Mouse (Mus musculus): ENCODE data around the gene Rin2. TPM values are rescaled to one million over a fixed set of nuclear protein-coding genes. Genes with fewer than 3 reads are reported as not detected.

Gene Rin2
- total RNA-seq, 2 experiments from 2014 or later, result 4.3 to 16.3 TPM

DNA sequence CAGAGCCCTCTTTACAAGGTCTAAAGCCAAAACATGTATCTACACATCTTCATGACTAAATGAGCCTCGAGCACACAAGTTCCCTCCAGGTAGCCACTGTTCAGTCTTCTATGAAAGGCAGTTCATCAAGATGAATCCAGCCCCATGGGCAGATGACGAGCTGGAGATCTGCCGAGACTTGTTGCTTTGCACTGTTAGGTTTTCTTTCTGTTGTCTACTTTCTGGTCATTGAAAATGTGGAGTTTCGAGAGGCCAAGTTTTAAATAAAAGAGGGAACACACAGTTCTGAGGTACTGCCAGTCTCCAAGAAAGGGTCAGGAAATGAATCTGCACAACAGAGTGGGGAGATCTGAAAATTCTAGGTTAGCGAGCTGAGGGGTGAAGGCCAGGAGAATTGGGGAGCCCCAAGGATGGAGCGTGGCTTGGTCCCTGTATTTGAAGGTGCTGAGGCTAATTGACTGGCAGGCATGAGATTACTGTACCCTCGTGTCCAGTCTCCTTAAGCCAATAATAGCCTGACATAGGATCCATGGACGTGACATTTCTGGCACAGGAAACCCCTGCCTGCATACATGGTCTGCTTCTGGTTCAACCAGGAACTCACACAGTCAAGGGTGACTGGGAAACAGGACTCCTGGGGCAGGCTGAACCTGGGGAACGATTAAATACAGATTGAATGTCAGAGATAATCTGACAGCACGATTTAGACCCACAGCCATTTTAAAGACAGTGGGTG, 174.3 kb downstream of the Rin2 start:
- ATAC-seq (replicated peaks; ENCODE audit: low FRiP score, poor library complexity, severe bottlenecking), result no peak

DNA sequence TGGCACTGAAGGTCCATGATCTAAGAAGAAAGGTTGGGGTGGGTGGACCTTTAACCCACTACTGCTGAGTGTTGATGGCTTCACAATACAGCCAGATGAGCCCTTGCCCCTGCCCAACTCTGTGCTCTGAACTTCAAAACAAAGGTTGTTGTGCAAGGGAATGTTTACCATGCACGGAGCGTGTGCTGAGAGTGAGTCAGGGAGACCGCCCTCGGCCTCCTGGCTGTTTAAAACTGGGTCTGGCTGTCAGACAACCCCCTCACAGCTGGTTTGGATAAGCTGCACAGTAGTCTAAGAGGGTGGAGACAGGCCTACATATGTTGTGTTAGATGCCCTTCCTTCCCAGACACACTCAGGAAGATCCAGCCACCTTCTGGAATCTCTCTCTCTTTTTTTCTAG, 175.8 kb downstream of the Rin2 start:
- no peak for ATAC-seq (replicated peaks; ENCODE audit: low FRiP score, poor library complexity, severe bottlenecking)

DNA sequence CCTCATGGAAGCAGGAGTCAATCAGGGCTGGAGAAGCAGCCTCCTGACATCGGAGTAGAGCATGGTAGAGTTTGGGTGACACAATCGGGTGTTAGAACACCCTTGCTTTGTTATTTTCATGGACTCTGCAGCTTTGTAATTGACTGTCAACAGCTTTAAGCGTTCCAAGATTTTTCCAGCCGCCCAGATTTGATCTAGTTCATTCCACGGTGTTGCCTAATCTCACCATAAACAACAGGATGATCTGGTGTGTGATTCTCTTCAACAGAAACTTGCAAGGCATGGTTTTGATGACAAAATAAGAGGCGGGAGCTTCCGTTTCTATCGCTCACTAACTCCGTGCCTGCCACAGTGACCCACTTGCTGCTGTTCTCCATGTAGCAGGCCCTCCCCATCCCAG, 180.8 kb downstream of the Rin2 start:
- no peak for ATAC-seq (replicated peaks; ENCODE audit: low FRiP score, poor library complexity, severe bottlenecking)

DNA sequence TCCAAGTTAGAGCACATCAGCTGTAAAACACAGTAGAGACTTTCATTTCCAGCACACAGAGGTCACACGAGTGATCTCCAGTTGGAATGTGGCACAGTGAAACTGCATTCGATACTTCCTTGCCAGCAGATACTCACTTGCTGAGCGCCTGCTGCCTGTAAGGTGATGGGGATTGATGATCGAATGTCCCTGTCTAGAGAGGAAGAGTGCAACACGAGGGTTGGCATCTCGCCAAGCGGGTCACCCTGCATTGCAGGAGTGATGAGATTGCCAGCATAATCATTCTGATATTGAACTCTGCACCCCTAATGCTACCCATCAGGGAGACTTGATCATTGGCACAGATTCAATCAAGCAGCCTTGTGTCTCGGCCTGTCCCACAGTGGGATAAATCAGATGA, 182.8 kb downstream of the Rin2 start:
- no peak for ATAC-seq (replicated peaks; ENCODE audit: low FRiP score, poor library complexity, severe bottlenecking)

DNA sequence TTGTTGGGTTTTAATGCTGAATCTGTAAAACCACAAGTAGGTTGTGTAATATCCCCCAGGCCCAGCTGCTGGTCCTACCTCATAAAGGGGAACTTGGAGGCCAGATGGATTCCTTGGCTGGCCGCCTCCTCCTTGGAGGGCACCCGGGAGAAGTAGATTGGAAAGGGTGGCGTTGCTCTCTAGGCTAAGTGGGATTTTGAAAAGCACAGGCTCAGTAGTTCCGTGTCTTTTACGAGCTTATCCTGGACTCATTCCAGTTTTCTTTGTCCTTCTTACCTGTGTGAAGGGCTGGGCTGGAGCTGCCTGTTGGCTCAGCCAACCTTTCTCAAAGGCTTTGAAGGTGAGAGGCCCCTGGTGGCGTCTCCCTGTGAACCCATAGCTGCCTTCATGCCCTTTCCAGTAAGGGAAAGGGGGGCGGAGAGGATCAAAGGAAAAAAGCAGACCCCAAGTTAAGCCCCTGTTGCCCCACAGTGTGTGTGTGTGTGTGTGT, 184.5 kb downstream of the Rin2 start:
- no peak for ATAC-seq (replicated peaks; ENCODE audit: low FRiP score, poor library complexity, severe bottlenecking)

DNA sequence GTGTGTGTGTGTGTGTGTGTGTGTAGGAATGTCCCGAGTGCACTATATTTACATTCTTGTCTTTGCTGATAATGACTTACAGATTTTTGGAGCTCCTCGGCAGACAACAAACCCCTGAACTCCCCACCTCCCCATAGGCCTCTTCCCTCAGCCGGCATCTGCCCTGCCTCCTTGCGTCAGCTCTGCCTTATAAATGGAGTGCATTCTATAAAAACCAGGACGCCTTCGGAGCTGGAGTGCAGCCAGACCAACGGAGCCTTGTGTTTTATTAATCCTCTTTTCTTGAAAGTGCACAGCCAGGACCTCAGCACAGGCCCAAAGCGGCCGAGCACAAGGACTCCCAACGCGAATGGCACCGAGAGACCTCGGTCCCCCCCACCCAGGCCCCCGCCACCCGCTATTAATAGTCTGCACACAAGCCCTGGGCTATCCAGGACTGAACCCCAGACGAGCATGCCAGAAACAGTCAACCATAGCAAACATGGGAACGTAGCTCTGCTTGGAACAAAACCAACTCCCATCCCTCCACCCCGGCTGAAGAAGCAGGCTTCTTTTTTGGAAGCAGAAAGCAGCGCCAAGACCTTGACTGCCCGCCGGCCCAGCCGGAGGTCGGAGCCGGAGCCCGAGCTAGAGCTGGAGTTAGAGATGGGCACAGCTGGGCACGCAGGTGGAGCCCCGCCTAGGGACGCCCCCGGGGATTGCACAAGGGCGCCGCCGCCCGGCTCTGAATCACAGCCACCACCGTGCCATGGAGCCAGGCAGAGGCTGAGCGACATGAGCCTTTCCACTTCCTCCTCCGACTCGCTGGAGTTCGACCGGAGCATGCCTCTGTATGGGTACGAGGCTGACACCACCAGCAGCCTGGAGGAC, 185.2 kb downstream of the Rin2 start:
- ATAC-seq (replicated peaks; ENCODE audit: low FRiP score, poor library complexity, severe bottlenecking), result no peak

DNA sequence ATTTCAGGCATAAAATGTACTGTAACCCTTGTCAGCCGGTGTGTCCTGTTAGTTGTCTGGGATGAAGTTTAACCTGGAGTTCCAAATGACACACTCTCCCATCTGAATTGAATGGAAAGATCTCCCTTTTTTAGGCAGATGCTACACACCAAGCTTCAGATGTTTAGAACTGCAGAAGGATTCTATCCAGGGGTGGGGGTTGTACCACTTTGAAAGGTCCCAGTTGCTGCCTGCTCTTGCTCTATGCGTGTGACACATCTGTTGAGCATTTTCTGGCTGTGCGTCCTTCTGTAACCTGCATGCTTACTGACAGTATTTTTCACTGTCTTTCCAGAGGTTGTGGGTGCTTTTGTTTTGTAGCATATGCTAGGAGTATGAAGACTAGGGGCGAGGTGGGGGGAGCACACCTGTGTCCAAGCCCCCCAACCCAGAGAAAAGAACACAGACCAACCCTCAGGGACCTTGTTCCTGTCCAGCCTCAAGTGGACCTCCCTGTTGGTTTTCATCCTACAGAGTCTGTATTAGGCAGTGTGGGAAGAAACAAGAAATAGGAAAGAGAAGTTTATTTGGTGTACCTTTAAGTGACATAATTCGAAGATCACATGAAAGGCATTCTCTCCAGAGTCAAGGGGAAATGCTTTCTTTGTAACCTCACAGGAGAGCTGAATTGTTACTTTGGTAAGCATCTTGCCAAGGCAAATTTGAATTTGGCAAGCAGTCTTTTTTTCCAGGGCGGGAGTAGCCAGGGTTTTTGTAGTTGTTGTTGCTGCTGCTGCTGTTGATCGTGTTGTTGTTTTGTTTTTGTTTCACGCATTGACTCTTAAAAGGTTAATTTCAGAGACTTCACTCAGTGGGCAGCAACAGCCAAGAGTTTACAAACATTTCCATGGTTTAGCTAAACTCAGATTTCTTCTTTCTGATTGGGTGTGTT, 186.4 kb downstream of the Rin2 start:
- ATAC-seq (replicated peaks; ENCODE audit: low FRiP score, poor library complexity, severe bottlenecking), result no peak

DNA sequence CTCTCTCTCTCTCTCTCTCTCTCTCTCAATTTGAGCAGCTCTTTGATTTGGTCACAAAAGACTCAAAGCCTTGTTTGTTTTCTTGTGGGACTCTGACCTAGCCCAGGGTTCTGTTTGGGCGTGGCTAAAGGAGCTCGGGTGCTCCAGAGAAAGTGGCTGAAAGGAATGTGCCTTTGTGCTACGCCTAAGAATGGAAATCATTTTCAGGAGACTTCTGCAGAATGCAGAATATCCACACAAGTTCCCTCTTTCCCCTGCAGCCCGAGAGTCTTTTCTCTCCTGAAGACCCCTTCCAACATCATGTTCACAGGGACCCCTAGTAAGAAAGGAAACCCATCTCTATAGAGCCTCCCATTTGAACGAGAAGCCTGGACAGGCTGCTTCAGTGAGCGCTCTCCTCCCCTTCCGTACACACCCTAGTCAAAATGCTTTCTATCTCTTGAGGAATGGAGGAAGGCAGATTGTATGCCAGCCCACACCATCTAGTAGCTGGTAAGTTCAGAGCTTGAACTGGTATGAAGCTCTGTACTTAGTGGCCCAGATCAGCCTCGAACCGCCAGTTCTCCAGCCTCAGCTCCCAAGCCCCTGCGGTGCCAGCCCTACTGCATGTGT, 187.3 kb downstream of the Rin2 start:
- no peak for ATAC-seq (replicated peaks; ENCODE audit: low FRiP score, poor library complexity, severe bottlenecking)

DNA sequence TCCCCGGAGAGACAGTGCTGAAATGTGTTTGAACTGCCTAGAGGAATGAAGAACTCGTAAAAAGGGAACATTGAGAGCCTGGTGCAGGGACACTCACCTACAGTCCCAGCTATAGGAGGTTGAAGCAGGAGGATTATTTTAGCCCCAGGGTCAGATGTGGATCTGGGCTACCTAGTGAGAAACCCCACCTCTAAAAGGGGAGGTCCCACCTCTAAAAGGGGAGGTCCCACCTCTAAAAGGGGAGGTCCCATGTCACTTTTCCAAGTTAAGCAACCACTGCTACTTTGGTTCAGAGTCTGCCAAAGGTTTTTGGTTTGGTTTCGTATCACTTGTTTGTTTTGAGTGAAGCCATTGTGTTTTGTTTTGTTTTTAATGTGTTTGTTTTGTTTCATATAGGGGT, 190.3 kb downstream of the Rin2 start:
- no peak for ATAC-seq (replicated peaks; ENCODE audit: low FRiP score, poor library complexity, severe bottlenecking)

DNA sequence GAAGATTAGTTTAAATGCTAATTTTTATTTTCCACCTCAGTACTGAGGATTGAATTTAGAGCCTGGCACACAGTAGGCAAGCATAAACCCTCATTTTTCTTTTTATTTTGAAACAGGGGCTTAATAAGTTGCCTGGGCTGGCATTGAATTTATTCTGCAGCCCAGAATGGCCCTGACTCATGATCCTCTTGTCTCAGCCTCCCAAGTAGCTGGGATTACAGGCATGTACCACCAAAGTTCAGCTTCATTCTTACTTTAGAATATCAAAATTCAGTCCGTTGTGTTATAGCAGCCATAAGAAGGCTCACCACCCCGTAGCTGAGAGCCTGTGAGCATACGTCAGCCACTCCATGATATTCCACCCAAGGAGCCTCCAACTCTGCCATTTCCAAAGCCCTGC, 191.2 kb downstream of the Rin2 start:
- no peak for ATAC-seq (replicated peaks; ENCODE audit: low FRiP score, poor library complexity, severe bottlenecking)

DNA sequence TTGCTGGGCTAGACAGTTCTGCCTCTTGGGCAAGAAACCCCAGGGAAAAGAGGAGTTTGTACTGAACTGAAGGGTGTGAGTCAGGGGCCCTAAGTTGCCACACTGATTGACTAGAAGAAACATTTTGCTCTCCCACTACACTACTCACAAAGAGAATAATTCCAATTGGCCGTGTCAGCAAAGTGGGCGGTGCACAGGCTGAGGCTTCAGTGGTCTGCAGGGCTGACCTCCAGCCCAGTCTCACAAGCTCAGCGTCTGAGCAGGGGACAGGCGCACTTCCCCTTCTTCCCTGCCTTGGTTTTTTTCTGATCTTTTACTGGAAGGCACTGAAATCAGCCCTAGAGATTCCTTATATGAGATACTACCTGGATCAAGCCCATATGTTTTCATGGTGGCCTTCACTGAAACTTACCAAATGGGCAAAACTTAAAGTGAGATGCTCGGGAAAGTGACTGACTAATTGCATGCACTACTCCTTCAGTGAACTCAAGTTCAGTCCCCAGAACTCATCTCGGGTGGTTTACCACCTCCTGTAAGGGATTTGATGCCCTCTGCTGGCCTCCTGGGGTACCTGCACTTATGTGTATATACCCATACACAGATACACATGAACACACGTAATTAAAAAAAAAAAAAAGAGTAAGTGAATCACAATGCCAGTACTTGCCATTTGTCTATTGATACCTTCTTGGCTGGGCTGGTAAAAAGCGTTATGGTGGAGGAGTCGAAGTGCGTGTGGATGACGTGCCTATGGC, 191.9 kb downstream of the Rin2 start:
- no peak for ATAC-seq (replicated peaks; ENCODE audit: low FRiP score, poor library complexity, severe bottlenecking)

DNA sequence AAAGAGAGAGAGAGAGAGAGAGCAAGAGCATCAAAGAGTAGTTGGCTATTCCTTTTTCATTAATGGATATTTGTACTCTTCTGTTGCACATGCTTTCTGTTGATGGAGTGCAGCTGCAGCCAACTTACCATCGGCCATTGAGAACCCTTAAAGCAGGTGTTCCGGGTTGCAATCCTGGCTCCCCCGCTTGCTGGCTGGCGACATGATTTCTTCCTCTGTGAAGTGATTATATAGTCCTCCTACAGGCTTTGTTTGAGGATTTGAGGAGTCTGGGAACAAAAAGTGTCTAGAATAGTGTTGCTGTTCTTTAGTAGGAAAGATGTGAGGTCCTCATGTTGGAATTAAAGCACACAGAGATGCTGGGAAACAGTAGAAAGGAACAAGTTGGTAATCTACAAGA, 196.3 kb downstream of the Rin2 start:
- ATAC-seq (replicated peaks; ENCODE audit: low FRiP score, poor library complexity, severe bottlenecking), result no peak

DNA sequence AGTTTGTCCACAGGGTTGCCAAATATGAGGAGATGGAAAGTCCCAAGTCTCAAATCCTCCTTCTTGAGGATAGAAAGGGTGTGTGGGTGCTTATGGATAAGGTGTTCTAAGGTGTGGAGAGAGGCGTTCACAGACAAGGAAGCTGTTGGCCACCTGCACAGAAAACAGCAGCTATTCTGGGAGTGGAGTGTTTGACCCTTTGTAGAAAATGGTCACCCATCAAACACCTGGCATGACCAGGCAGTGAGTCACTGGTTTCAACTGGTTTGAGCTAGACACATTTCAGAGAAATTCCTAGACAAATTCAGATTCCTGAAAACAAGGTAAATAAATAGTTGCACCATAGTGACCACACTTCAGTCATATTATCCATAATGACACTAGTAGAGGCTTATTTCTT, 197.1 kb downstream of the Rin2 start:
- no peak for ATAC-seq (replicated peaks; ENCODE audit: low FRiP score, poor library complexity, severe bottlenecking)

DNA sequence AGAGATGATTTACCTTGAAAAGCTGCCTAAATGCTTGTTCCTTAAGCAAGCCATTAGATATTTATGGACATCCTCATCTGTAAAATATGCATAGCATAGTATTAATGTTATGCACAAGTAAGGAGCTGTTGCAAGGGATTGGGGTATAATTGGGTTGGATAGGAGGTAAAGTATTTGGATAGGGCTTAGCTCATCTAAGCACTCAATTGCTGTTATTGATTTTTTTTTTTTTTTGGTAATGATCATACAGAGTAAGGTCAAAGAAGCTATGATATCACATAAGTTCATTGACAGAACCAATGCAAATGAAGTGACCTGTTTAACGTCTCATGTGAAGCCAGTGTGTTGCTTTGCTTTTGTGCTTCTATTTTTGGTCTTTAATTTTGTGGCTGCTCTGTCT, 198.9 kb downstream of the Rin2 start:
- no peak for ATAC-seq (replicated peaks; ENCODE audit: low FRiP score, poor library complexity, severe bottlenecking)

DNA sequence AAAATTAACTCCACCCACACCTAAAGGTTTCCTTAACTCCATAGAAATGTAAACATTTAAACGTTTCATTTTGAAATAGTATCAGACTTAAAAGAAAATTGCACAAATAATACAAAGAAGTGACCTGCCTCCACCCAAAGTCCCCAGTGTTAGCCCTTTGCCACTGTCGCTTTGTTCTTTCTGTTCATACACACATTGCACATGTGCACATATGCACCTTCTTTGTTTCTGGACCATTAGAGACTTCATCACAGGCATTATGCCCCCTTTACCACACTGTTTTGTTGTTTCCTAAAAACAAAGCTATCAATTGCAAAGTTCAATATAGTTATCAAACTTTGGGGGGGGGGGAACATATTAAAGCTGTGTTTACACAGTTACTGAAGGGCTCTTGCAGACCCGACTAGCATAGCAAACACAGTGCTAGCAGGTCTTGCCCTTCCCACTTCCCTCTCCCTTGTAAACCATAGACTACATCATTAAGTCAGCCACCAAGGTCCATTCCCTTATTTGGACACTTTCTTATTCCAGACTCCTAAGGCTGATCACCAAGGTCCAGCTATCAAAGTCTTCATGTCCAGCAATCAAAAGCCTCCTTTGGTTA, 200.0 kb downstream of the Rin2 start:
- ATAC-seq (replicated peaks; ENCODE audit: low FRiP score, poor library complexity, severe bottlenecking), result no peak

DNA sequence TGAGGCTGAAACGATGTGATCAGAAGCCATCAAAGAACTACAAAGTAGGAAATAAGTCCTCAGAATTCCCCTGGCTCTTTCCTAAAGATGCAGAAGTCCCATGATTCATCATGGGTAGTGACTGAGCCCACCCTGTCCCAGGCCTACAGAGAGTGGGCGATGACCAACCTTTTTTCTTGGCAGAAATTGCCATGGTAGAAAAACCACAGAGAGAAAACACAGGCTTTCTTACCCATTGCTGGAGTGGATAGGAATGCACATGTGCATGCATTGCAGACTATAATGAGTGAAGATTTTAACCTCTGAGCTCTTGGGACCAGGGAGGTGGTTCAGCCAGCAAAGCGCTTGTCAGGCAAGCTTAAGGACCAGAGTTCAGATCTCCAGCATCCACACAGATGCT, 202.2 kb downstream of the Rin2 start:
- ATAC-seq (replicated peaks; ENCODE audit: low FRiP score, poor library complexity, severe bottlenecking), result no peak

DNA sequence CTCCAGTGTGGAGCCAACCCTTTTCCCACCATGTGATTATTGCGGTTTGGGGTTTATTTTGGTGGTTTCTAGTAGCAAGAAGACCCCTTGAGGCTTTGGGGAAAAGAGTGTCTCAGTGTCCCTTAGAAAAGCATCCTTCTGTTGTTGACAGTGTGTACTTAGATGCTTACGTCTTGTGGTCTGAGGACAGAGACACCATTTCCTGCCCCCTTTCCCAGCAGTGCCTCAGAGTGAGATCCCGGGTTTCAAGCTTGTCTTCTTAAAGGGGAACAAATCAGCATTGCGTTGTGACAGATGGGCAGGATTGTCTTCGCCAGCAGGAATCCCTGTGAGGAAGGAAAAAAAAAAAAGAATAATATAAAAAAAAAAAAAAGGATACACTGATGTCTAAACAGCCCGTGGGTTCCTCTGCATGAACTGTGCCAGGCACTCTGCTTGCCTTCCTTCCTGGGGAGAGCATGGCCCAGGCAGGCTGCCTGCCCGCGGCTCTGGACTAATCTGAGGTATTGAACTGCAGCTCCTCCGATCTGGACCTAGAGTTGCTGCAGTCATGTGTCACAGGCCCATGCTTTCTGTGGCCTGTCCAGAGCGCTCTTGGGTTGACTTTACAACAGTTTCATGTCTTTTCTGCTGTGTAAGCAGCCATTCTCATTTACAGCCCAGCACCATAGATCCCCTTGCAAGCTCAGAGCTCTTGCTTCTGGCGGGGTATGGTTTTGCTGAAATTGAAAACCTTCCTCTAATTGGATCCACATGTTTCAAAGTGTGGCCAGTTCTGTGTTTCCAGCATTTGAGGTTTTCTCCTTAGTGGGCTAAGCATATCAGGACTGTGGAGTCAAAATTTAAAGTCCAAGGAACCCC, 206.1 kb downstream of the Rin2 start:
- ATAC-seq (replicated peaks; ENCODE audit: low FRiP score, poor library complexity, severe bottlenecking), result no peak

DNA sequence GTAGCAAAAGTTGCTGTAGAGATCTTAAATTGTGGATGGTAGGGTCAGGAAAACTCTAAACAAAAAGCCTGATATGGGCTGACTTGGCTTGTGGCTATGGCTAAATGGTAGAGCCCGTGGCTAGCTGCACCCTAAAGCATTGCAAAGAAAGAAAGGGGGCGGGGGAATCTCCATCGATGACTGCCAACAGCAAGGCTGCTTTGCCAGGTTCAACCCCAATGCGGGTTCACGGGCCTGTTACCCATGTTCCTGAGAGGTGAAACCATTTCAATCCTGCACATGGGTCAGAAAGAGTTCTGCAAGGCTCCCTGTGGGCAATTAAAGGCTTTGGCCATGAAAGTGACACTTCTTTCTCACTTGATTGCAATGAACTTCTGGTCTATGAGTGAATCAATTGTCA, 206.9 kb downstream of the Rin2 start:
- no peak for ATAC-seq (replicated peaks; ENCODE audit: low FRiP score, poor library complexity, severe bottlenecking)
